Mouse (Mus musculus) lung, embryonic 14.5 days (tissue): ENCODE data around the gene Nxpe2. TPM values are rescaled to one million over a fixed set of nuclear protein-coding genes. Genes with fewer than 3 reads are reported as not detected.
"Not testable (repeated sequence)": the region's sequence is repeated elsewhere in the genome, so short reads cannot be mapped to it uniquely, and the experiment has no call there.

Source experiments
- ATAC-seq: fragments of 200-750 bp; cut with Nextera tagmentation; 2 replicates; pipeline ENCODE4 v1.8.0; 2017; ENCODE audit warnings: mild to moderate bottlenecking, moderate TSS enrichment, moderate library complexity; ENCODE audit not compliant: insufficient read depth
- DNase-seq: peaks from one replicate; pipeline ENCODE4 v3.0.0-alpha.2; 2015
- H3K27ac ChIP-seq: fragments of 300-500 bp; sonication (generic); 2 replicates; pipeline ENCODE4 v1.5.1; 2014; ENCODE audit warnings: low read depth, mild to moderate bottlenecking, moderate library complexity
- H3K27me3 ChIP-seq: fragments of 300-500 bp; sonication (generic); 2 replicates; pipeline ENCODE4 v1.6.1; 2014; ENCODE audit warnings: low read length, control low read depth; ENCODE audit not compliant: insufficient read depth
- H3K36me3 ChIP-seq: fragments of 300-500 bp; sonication (generic); 2 replicates; pipeline ENCODE4 v1.6.1; 2014; ENCODE audit warnings: control low read depth; ENCODE audit not compliant: insufficient read depth
- H3K4me1 ChIP-seq: fragments of 300-500 bp; sonication (generic); 2 replicates; pipeline ENCODE4 v1.6.1; 2014; ENCODE audit warnings: antibody characterized with exemption, control low read depth; ENCODE audit not compliant: insufficient read depth
- H3K4me2 ChIP-seq: fragments of 300-500 bp; sonication (generic); 2 replicates; pipeline ENCODE4 v1.6.1; 2014; ENCODE audit warnings: mild to moderate bottlenecking
- H3K4me3 ChIP-seq: fragments of 300-500 bp; sonication (generic); 2 replicates; pipeline ENCODE4 v1.5.1; 2014; ENCODE audit warnings: low read depth, low read length
- H3K9ac ChIP-seq: fragments of 300-500 bp; sonication (generic); 2 replicates; pipeline ENCODE4 v1.6.1; 2014
- H3K9me3 ChIP-seq: fragments of 300-500 bp; sonication (generic); 2 replicates; pipeline ENCODE4 v1.6.1; 2016; ENCODE audit warnings: low read depth, low read length, control low read depth
- CTCF ChIP-seq: IDR thresholded peaks from 2 replicates; pipeline ENCODE4 v1.5.1; 2016; ENCODE audit warnings: antibody characterized with exemption, low read depth
- WGBS: fragments of 180-500 bp; shearing (Covaris S2); extraction: QIAGEN DNeasy Blood & Tissue Kit; methylation state at CpG from one replicate; pipeline ENCODE4 v1.1.7; 2014; 5-methylcytosine and 5-hydroxymethylcytosine counted together
- polyA plus RNA-seq: library from polyadenylated mRNA; unstranded; fragments of >200 nt; fragmentation: Nextera tagmentation; extraction: Ambion mirVana; gene quantifications from 2 replicates; pipeline ENCODE4 v1.2.1, GENCODE M21; 2014

Gene Nxpe2
- polyA plus RNA-seq, 1 experiment from 2014 or later, result 0.99 TPM

DNA sequence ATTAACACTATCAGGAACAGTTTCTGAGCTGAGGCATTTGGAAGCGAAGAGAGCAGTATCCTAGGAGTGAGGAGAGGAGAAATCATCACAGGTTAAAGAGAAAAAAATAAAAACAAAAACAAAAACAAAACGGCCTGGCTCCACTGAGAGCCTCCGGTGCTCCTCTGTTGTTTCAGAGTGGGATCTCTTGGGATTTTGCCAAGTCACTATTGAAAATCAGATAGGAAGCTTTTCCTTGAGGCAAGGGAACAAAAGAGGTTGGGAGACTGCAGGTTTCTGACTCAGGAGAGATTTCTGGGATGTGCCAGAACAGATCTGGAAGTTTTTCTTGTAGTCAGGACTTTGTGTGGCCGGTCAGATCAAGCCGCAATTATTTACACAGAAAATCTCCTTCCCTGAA lies 13.7 kb downstream of the Nxpe2 start:
- Histone ChIP-seq H3K27me3 (no peaks in the 10 kb centered on the region), H3K4me1 (no peaks in the 10 kb centered on the region), H3K36me3 (no peaks in the 10 kb centered on the region), H3K9ac (peak overlapping the region; percentile 5; the same call in 1 of the 2 replicates), H3K4me3 (peak overlapping the region; percentile 15; the same call in 1 of the 2 replicates), H3K4me2 (no peak overlapping the region), H3K27ac (no peak overlapping the region; the same call in 1 of the 2 replicates), H3K9me3 (no peaks in the 10 kb centered on the region)
- WGBS, result 56% methylated on average over 5 of the region's 5 CpGs
- peak; percentile 41 for DNase-seq
- TF ChIP-seq CTCF, result no peak
- ATAC-seq, result no peak

DNA sequence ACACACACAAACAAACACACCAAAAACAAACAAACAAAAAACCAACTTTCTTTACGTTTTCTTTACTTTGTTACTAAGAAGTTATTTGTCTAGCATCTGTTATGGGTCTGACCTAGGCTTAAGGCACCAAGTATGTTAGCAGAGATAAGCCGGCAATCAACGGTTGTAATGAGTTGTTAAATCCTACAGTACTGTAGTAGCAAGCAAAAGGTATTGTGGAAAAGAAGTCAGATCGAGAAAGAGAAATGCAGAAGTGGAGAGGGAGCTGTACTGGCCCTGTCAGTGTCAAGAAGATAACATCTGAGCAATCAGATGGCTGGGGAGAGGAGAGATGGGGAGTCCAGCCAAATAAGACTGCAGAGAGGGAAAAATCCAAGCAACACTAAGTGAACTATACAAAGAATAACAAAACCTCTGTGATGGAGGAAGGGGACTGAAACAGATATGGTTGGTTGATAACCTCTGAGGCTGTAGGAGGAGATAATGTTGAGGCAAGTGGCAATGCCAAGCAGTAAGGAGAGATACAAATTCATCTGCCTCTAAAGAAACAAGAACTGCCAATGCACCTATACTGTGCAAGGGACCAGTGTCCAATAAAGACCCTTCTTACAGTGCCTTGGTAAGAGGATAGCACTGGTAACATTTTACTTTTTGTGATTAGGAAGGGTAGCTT lies 14.3 kb downstream of the Nxpe2 start:
- H3K27me3 ChIP-seq, result no peaks in the 10 kb centered on the region
- ATAC-seq (no peak), DNase-seq (no peak)
- no peaks in the 10 kb centered on the region for H3K9me3 ChIP-seq
- H3K27ac ChIP-seq, result no peak overlapping the region
- H3K4me3 ChIP-seq, result peak overlapping the region; percentile 15; the same call in 1 of the 2 replicates
- H3K9ac ChIP-seq, result peak overlapping the region; percentile 3; the same call in 1 of the 2 replicates
- H3K4me1 ChIP-seq, result no peaks in the 10 kb centered on the region
- no peak for TF ChIP-seq CTCF
- no peaks in the 10 kb centered on the region for H3K36me3 ChIP-seq
- WGBS, result 45% methylated on average over 4 of the region's 4 CpGs
- H3K4me2 ChIP-seq, result no peak overlapping the region

DNA sequence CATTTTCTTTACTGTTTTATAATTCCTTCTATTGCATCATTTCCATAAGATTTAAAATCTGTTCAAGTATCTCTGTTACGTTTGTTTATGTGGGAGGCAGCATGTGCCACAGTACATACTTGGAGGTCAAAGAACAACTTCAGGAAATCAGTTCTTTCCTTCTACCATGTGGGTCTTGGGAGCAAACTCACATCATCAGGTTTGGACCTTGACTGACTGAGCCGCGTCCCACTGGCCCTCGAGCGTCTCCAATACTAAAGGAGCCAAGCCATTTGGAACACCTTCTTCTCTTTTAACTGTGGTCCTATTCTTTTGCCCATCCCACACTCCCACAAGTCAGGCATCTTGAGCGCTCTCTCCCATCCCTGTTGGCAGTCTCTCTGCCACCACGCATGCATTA lies 23.7 kb downstream of the Nxpe2 start:
- H3K27ac ChIP-seq, result no peak overlapping the region
- WGBS, result 53% methylated on average over 7 of the region's 7 CpGs
- H3K27me3 ChIP-seq, result no peaks in the 10 kb centered on the region
- no peaks in the 10 kb centered on the region for H3K4me1 ChIP-seq
- DNase-seq, result no peak
- H3K4me2 ChIP-seq, result no peak overlapping the region
- H3K9me3 ChIP-seq, result no peaks in the 10 kb centered on the region
- no peak for TF ChIP-seq CTCF
- no peak overlapping the region for H3K9ac ChIP-seq
- no peaks in the 10 kb centered on the region for H3K36me3 ChIP-seq
- H3K4me3 ChIP-seq, result no peak overlapping the region
- ATAC-seq, result no peak

DNA sequence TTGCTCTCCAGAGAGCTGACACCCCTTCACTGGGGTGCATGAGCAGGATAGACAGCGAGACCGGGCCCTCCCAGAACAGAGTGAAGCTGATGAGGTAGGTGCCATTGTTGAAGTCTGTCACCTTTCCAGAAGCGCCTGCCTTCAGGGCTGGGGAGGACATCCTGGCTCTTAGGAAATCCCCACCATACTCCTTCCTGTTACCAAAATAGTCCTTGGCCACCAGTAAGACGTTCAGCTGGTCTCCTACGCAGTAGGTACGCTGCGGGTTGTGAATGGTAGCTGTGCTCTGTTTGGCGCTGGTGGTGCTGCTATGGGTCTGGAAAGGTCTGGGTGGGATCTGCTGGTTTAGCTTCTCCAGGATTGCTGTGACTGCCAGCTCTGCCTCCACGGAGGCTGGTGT lies 26.9 kb downstream of the Nxpe2 start:
- Histone ChIP-seq H3K4me1 (no peaks in the 10 kb centered on the region), H3K27me3 (no peaks in the 10 kb centered on the region), H3K9ac (no peak overlapping the region), H3K27ac (no peak overlapping the region), H3K4me2 (no peak overlapping the region), H3K4me3 (no peak overlapping the region), H3K36me3 (no peaks in the 10 kb centered on the region), H3K9me3 (no peaks in the 10 kb centered on the region)
- ATAC-seq, result no peak
- no peak for DNase-seq
- TF ChIP-seq CTCF, result no peak
- WGBS, result 89% methylated on average over 9 of the region's 9 CpGs

DNA sequence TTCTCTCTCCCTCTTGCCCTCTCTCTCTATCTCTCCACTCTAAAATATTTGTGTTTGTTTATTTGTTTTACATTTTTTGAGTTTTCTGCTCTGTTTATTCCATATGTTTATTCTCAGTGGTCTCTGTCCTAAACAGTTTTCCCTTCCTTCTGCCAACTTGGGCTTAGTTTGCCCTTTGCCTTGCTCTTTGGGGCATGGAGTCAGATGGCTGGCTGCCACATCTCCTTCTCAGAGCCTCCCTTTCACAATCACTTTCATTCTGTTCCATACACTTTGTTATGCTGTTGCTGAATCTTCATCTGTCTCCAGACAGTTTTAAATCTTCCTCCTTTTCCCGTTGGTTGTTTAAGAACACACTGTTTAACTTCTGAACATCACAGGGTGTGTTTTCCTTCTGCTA lies 37.4 kb downstream of the Nxpe2 start:
- H3K27ac ChIP-seq, result no peak overlapping the region
- peak; percentile 44 for DNase-seq
- 38% methylated on average over 1 of the region's 1 CpGs for WGBS

DNA sequence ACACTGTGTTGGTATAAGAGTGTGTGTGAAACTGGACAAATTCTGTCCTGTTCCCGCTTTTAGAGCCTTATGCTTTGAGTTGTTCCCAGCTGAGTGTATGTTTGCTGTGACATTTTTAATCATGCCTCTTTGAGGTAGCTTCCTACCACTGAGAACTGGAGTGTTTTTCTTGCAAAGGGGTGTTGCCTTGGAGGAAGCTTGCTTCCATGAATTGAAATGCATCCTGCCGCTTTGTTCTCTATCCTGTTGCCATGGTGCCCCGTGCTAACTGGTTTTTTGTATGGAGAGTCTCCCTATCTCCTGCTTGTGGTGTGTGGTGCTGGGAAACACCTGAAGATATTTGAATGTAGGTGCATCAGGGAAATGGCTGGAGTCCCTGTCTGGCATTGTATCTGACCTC lies 39.1 kb downstream of the Nxpe2 start:
- Histone ChIP-seq H3K4me3 (no peak overlapping the region), H3K4me1 (no peaks in the 10 kb centered on the region), H3K36me3 (no peaks in the 10 kb centered on the region), H3K4me2 (peak overlapping the region; percentile 20; the same call in 1 of the 2 replicates), H3K27me3 (no peaks in the 10 kb centered on the region), H3K9ac (no peak overlapping the region), H3K27ac (peak overlapping the region; percentile 8; the same call in 1 of the 2 replicates), H3K9me3 (no peaks in the 10 kb centered on the region)
- peak; percentile 47 for DNase-seq
- ATAC-seq, result no peak
- no peak for TF ChIP-seq CTCF
- 53% methylated on average over 3 of the region's 3 CpGs for WGBS

More for the DNA sequence above, 37.4 kb downstream of the Nxpe2 start:
- H3K4me2 ChIP-seq, result no peak overlapping the region
- H3K9ac ChIP-seq, result no peak overlapping the region
- H3K27me3 ChIP-seq, result no peaks in the 10 kb centered on the region
- no peak for TF ChIP-seq CTCF
- no peaks in the 10 kb centered on the region for H3K36me3 ChIP-seq
- no peak for ATAC-seq
- no peak overlapping the region for H3K4me3 ChIP-seq
- H3K4me1 ChIP-seq, result no peaks in the 10 kb centered on the region
- no peaks in the 10 kb centered on the region for H3K9me3 ChIP-seq

DNA sequence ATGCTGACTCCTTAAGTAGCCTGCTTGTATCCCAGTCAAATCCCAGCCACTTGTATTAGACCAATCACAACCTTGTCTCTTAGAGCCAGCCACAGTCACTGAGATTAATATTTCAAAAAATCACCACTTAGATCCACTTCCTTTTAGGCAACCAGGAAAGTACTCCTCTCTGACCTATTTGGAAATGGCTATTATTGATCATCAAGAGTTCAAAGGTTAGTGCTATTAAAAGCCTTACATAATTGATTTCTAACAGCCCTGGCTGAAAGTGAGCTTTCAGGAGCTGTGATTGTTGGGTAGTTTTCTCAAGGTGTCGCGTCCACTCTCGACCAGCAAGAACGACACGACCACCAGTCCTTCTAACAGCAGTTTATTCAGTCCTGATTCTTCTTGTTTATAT lies 42.0 kb downstream of the Nxpe2 start:
- H3K4me2 ChIP-seq, result no peak overlapping the region
- H3K27me3 ChIP-seq, result no peaks in the 10 kb centered on the region
- 64% methylated on average over 5 of the region's 5 CpGs for WGBS
- no peaks in the 10 kb centered on the region for H3K4me1 ChIP-seq
- H3K4me3 ChIP-seq, result no peak overlapping the region
- H3K27ac ChIP-seq, result no peak overlapping the region
- H3K9me3 ChIP-seq, result no peaks in the 10 kb centered on the region
- TF ChIP-seq CTCF, result no peak
- ATAC-seq, result no peak
- DNase-seq, result no peak
- no peak overlapping the region for H3K9ac ChIP-seq
- no peaks in the 10 kb centered on the region for H3K36me3 ChIP-seq

DNA sequence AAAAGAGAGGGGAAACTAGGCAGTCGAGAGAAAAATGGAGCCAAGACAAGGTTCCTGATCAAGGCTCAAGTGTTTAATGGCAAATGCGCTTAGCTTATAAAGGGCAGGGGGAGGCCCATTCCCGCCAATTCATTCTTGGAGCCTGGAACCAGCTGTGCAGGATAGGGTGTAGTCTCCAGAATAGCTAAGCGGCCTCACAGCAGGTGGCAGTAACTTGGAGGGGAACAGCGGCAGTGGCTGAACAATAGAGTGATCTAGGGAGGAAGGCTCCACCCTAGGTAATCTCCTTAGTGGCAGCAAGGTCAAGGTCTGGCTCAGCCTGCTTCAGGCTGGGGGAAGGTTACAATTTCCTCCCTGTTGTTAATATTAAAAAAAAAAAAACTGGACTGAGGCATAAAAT lies 49.7 kb downstream of the Nxpe2 start:
- H3K4me3 ChIP-seq, H3K4me1 ChIP-seq, H3K27ac ChIP-seq, H3K9me3 ChIP-seq, H3K36me3 ChIP-seq, H3K4me2 ChIP-seq, H3K9ac ChIP-seq, ATAC-seq, H3K27me3 ChIP-seq: not testable (repeated sequence)
- 44% methylated on average over 5 of the region's 5 CpGs for WGBS
- DNase-seq, result peak; percentile 9
